Mouse (Mus musculus): ENCODE measurements around the gene Thsd4.

The Thsd4 gene

GRCm38 (mm10) chr9:59955692-59956091, 566.2 kb downstream of the Thsd4 start:
- in situ Hi-C loops (cut with MboI; ENCODE audit: low pct_unique_long_range_greater_than_20kb in 1 of 2, low sequenced_read_pairs in 2 of 2, unreplicated experiment in 1 of 2) = loop anchor here in 1 of 2 experiments (10.0 kb wide), 1 partner anchor 231 kb away; no protein-coding TSS in a partner anchor

DNA sequence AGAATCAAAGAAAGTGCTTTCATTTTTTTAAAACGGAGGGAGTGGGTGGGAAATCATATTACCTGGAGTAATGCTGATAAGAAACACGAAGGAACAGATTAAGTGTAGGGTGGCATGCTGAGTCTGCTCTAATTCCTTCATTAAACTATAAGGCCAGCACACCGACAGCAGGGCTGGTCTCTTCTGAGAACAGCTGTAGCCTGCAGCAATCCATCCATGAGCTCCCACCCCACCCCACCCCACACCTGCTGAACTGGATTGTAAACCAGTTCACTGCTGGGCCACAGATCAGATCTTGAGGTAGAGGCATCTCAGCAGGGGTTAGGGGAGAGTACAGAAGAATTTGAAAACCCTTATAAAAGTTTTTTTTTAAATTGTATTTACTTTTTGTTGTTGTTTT, 566.6 kb downstream of the Thsd4 start:
- in situ Hi-C loops (cut with MboI; ENCODE audit: low pct_unique_long_range_greater_than_20kb in 1 of 2, low sequenced_read_pairs in 2 of 2, unreplicated experiment in 1 of 2) = loop anchor here in 1 of 2 experiments (10.0 kb wide), 1 partner anchor 230 kb away; no protein-coding TSS in a partner anchor

DNA sequence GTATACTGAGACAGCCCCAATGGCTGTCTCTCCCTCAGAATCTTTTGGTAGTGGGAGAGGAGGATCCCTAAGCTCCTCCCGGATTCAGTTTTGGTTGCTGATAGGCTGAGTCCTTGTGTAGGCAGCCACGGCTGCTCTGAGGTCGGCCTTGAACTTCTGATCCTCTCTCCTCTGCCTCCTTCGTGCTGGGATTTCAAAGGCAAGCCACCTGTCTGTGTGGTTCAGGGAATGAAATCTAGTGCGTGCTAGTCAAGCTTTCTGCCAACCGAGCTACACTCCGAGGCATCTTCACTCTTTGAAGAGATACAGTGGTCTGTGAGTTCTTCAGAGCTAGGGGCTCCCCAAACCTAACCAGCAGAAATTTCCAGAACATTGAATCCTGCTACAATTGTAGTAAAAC, 568.3 kb downstream of the Thsd4 start:
- in situ Hi-C loops (cut with MboI; ENCODE audit: low pct_unique_long_range_greater_than_20kb in 1 of 2, low sequenced_read_pairs in 2 of 2, unreplicated experiment in 1 of 2) = loop anchor here in 1 of 2 experiments (10.0 kb wide), 1 partner anchor 229 kb away; no protein-coding TSS in a partner anchor

- in situ Hi-C loops (cut with MboI; ENCODE audit: low pct_unique_long_range_greater_than_20kb in 1 of 2, low sequenced_read_pairs in 2 of 2, unreplicated experiment in 1 of 2) = loop anchor here in 1 of 2 experiments (10.0 kb wide), 1 partner anchor 228 kb away; no protein-coding TSS in a partner anchor
Measured at GRCm38 (mm10) chr9:59952515-59953070, 569.3 kb downstream of the Thsd4 start.

GRCm38 (mm10) chr9:59951943-59952342, 569.9 kb downstream of the Thsd4 start:
- in situ Hi-C loops (cut with MboI; ENCODE audit: low pct_unique_long_range_greater_than_20kb in 1 of 2, low sequenced_read_pairs in 2 of 2, unreplicated experiment in 1 of 2) = loop anchor here in 1 of 2 experiments (10.0 kb wide), 1 partner anchor 227 kb away; no protein-coding TSS in a partner anchor

DNA sequence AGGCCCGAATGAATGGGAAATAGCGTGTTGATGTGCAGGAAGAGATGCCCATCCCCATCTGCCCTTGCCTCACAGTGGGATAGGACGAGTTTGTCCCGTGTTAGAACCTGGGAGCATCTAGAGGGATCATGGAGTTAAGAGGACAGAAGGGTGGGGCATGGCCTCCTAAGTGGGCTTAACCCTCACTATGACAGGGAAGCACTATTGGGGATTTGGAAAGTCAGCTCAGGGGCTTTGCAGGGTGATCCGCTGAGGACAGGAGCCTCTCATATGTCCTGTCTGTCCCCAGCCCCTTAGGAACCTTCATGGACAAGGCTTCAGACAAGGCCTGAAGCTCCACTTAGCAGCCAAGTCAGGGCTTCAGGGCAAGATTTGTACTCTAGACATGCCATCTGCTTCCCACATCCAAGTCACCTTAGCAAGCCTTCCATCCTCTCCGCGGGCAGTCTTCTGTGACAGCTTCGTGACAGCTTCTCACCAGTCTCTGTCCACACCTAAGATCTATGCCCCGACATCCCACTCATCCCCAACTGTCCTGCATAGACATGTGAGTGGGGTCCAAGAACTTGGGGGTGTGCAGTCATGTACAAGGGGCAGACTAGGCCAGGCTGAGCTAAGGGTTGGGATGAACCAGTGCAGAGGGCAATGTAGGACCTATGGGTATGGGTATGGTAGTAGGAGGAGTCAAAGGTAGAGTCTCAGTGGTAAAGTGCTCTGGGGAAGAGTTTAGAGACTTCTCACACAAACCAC, 570.7 kb downstream of the Thsd4 start:
- in situ Hi-C loops (cut with MboI; ENCODE audit: low pct_unique_long_range_greater_than_20kb in 1 of 2, low sequenced_read_pairs in 2 of 2, unreplicated experiment in 1 of 2) = loop anchor here in 1 of 2 experiments (10.0 kb wide), 1 partner anchor 226 kb away; no protein-coding TSS in a partner anchor

DNA sequence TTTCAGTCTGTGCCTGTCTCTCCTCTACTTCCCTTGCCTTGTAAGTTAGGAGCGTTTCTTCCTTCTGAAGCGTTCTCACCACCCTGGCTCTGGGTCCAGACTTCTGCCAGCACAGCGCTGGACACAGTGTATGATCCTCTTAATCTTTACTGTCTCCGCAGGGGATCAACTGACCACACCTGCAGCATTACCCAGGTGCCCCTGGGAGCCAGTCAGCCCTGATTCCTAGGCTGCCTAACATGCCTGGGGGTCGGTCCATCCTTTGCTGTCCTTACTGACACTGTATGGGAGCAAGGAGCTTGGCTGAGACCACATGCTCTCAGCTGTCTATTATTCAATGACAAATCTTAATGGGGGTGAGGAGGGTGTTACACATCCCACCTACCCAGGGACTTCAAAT, 571.9 kb downstream of the Thsd4 start:
- in situ Hi-C loops (cut with MboI; ENCODE audit: low pct_unique_long_range_greater_than_20kb in 1 of 2, low sequenced_read_pairs in 2 of 2, unreplicated experiment in 1 of 2) = loop anchor here in 1 of 2 experiments (10.0 kb wide), 1 partner anchor 225 kb away; no protein-coding TSS in a partner anchor

GRCm38 (mm10) chr9:59949511-59949910, 572.3 kb downstream of the Thsd4 start:
- in situ Hi-C loops (cut with MboI; ENCODE audit: low pct_unique_long_range_greater_than_20kb in 1 of 2, low sequenced_read_pairs in 2 of 2, unreplicated experiment in 1 of 2) = no loop called here

- in situ Hi-C loops (cut with MboI; ENCODE audit: low pct_unique_long_range_greater_than_20kb in 1 of 2, low sequenced_read_pairs in 2 of 2, unreplicated experiment in 1 of 2) = no loop called here
Measured at GRCm38 (mm10) chr9:59948691-59949250, 573.1 kb downstream of the Thsd4 start.

- in situ Hi-C loops (cut with MboI; ENCODE audit: low pct_unique_long_range_greater_than_20kb in 1 of 2, low sequenced_read_pairs in 2 of 2, unreplicated experiment in 1 of 2) = no loop called here
Measured at GRCm38 (mm10) chr9:59948226-59948625, 573.6 kb downstream of the Thsd4 start.

DNA sequence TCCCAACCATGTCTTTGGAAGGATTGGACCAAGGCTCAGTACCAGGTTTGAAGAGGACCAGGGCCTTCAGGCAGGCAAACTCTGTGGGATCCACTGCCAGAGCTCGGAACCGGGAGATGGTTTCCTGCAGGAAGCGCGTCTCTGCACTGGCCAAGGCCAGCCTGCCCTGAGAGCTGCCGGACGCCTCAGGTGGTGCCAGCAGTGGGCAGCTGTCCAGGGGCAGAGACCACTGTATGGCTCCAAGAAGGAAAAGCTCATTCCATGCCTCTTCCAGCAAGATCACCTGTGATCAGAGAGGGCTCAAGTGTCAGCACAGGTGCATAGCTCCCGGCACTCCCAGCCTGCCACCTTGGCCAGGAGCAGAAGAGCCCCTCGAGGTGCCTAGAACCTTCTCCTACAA, 574.6 kb downstream of the Thsd4 start:
- in situ Hi-C loops (cut with MboI; ENCODE audit: low pct_unique_long_range_greater_than_20kb in 1 of 2, low sequenced_read_pairs in 2 of 2, unreplicated experiment in 1 of 2) = no loop called here

GRCm38 (mm10) chr9:59945241-59945640, 576.6 kb downstream of the Thsd4 start:
- in situ Hi-C loops (cut with MboI; ENCODE audit: low pct_unique_long_range_greater_than_20kb in 1 of 2, low sequenced_read_pairs in 2 of 2, unreplicated experiment in 1 of 2) = no loop called here

GRCm38 (mm10) chr9:59943826-59944225, 578.0 kb downstream of the Thsd4 start:
- in situ Hi-C loops (cut with MboI; ENCODE audit: low pct_unique_long_range_greater_than_20kb in 1 of 2, low sequenced_read_pairs in 2 of 2, unreplicated experiment in 1 of 2) = no loop called here

GRCm38 (mm10) chr9:59942501-59943085, 579.3 kb downstream of the Thsd4 start:
- in situ Hi-C loops (cut with MboI; ENCODE audit: low pct_unique_long_range_greater_than_20kb in 1 of 2, low sequenced_read_pairs in 2 of 2, unreplicated experiment in 1 of 2) = no loop called here

DNA sequence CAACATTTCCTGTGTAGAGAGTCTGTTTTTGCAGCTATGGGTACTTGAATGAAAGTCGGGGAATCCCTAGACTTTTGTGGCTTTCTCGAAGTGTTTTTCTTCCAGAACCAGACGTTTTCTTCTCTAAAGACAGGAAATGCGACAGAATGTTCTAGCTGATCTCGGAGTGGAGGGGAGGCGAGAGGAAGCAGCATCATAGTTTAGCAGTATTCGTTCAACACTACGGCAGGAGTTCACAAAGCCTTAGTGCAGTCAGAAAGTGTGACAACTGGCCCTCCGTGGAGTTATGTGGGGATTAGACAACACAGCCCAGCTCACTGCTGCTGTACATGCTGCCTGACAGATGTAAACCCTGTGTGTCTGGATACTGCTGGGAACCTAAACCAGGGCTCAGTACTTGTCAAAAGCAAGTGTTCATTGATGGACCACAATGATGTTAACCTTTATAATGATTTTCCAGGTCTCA, 579.9 kb downstream of the Thsd4 start:
- in situ Hi-C loops (cut with MboI; ENCODE audit: low pct_unique_long_range_greater_than_20kb in 1 of 2, low sequenced_read_pairs in 2 of 2, unreplicated experiment in 1 of 2) = no loop called here

DNA sequence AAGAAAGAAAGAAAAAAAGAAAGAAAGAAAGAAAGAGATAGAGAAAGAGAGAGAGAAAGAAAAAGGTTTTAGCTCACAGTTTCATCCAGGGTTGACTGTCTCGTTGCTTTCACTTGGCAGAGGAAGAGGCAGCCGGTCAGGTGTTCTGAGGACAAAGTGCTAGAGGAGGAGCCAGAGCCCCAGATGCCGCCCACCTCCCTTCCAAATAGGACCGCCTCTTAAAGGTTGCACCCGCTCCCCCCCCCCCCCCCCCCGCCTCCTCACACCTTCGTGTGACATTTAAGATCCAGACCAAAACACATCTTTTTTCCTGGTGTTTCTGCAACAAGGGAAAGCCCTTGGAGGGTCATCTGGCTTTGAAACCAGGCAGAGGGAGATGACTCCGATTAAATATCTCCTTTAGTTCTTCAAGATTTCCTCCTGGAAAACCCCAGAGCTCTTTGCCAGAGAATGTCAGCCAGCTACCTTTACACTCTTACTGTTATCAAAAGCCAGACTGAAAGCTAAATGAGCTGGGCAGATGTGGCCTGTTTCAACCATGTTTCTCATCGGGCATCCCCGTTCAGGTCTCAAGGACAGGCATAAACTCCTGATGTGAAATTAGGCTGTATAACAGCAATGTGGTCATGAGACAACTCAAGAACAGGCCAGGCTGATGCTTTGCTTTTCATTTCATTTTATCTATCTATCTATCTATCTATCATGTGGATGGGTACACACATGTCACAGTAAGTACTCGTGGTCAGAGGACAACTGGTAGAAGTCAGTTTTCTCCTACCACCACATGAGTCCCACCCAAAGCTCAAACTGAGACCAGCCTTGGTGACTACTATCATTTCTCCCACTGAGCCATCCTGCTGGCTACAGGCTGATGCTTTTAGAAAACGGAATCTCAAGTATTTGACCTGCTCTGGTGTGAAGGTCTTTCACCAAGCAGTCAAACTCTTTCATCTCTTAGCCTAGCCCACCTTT, 580.6 kb downstream of the Thsd4 start:
- in situ Hi-C loops (cut with MboI; ENCODE audit: low pct_unique_long_range_greater_than_20kb in 1 of 2, low sequenced_read_pairs in 2 of 2, unreplicated experiment in 1 of 2) = no loop called here

DNA sequence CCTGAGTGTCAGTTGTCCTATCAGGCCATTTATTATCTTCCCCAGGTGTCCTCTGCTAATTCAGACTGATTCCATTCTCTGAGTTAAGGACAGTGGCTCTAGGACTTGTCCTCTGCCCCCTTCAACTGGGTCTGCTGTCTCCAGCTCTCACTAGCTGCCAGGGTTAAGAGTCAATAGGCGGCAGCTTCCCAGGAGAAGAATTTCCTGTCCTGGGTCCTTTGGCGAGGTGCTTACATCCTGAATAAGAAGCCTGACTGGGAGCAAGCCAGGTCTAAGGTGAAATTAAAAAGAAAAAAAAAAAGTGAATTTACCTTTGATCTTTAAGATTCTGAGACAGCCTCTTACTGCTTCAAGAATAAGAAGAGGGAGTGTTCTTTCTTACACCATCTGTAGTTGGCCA, 582.2 kb downstream of the Thsd4 start:
- in situ Hi-C loops (cut with MboI; ENCODE audit: low pct_unique_long_range_greater_than_20kb in 1 of 2, low sequenced_read_pairs in 2 of 2, unreplicated experiment in 1 of 2) = no loop called here

DNA sequence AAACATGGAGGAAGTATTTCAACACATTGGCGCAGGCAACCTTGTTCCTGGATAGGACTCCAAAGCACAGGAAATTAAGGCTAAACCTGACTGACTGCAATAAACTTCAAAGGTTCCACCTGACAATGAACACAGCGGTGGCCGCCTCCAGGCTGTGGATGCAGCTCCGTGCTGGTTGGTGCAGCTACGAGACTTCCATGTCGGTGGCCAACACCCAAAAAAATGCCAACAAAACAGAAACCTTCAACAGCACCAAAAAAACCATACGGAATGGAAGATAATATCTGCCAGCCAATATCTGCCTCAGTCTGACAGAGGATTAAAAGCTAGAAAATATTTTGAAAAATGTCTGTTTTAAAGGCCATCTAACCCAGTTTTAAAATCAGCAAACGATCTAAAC, 583.3 kb downstream of the Thsd4 start:
- in situ Hi-C loops (cut with MboI; ENCODE audit: low pct_unique_long_range_greater_than_20kb in 1 of 2, low sequenced_read_pairs in 2 of 2, unreplicated experiment in 1 of 2) = no loop called here

Measured in mouse embryonic stem cell (cell line).